Mouse (Mus musculus): ENCODE data around the gene Arhgap23. TPM values are rescaled to one million over a fixed set of nuclear protein-coding genes. Genes with fewer than 3 reads are reported as not detected.

Gene Arhgap23
- total and polyA plus RNA-seq, 3 experiments, result 1.2 to 5.6 (median 4.2) TPM

- no peak for TF ChIP-seq CHD1 (IDR thresholded peaks at IDR 0.05; ENCODE audit: low read depth, low read length)
- TF ChIP-seq ZC3H11A (IDR thresholded peaks at IDR 0.05; ENCODE audit: low read depth, low read length), result no peak
- no peak for TF ChIP-seq USF2 (conservative IDR thresholded peaks at IDR 0.05; ENCODE audit: low read depth, low read length)
- no peak for TF ChIP-seq USF1 (IDR thresholded peaks at IDR 0.05; ENCODE audit: low read depth, low read length)
- no peak for TF ChIP-seq CTCF (conservative IDR thresholded peaks at IDR 0.05 in 1 of 2, IDR thresholded peaks at IDR 0.05 in 1 of 2; ENCODE audit: low read depth in 2 of 2, low read length in 2 of 2)
- TF ChIP-seq GABPA (IDR thresholded peaks at IDR 0.05; ENCODE audit: insufficient replicate concordance, low read depth, low read length), result no peak
- no peak; the same call in 1 of the 2 replicates for TF ChIP-seq EP300 (IDR thresholded peaks at IDR 0.05; ENCODE audit: low read length)
- TF ChIP-seq ZKSCAN1 (IDR thresholded peaks at IDR 0.05; ENCODE audit: borderline replicate concordance, low read depth, low read length), result no peak
- no peak for TF ChIP-seq MAX (IDR thresholded peaks at IDR 0.05; ENCODE audit: low read length)
- no peak for TF ChIP-seq JUND (conservative IDR thresholded peaks at IDR 0.05; ENCODE audit: low read depth, low read length)
- 0 out of 2 replicates have a peak, but pooled peaks have one; percentile 10 for TF ChIP-seq MAZ (IDR thresholded peaks at IDR 0.05; ENCODE audit: low read depth, low read length)
- TF ChIP-seq TBP (conservative IDR thresholded peaks at IDR 0.05; ENCODE audit: low read depth, low read length), result 0 out of 2 replicates have a peak, but pooled peaks have one; percentile 68
- TF ChIP-seq ETS1 (conservative IDR thresholded peaks at IDR 0.05; ENCODE audit: low read depth, low read length), result peak; percentile 36
Measured at GRCm38 (mm10) chr11:97427794-97428725, 12.7 kb downstream of the Arhgap23 start (continued).

- H3K4me3 ChIP-seq (replicated peaks in 1 of 3; ENCODE audit: low read depth in 2 of 3, low read length in 2 of 3, poor library complexity in 1 of 3), result peak overlapping the region; percentile 20 to 46 (median 32)
- H3K9me3 ChIP-seq (replicated peaks; ENCODE audit: low read length), result no peaks in the 10 kb centered on the region
- H3K27me3 ChIP-seq (replicated peaks), result no peaks in the 10 kb centered on the region
- H3K9ac ChIP-seq (ENCODE audit: insufficient read depth, low read depth), result peak overlapping the region; percentile 2; the same call in 1 of the 2 replicates
- in situ Hi-C loops (cut with MboI; ENCODE audit: low pct_ligation_motif_present, low pct_unique_long_range_greater_than_20kb, low sequenced_read_pairs) (no loop called here), dilution Hi-C loops (cut with MboI; ENCODE audit: extremely low pct_ligation_motif_present, extremely low pct_unique_long_range_greater_than_20kb, low sequenced_read_pairs) (no loop called here)
- no peak for DNase-seq (ENCODE audit: extremely low read depth)
- peaks cover 0 to 1% of the 10 kb centered on the region in 2 experiments for H3K36me3 ChIP-seq (replicated peaks in 1 of 2; ENCODE audit: control insufficient read depth in 1 of 2, insufficient read depth in 1 of 2, low read length in 1 of 2)
- H3K79me2 ChIP-seq (replicated peaks; ENCODE audit: control insufficient read depth, extremely low read depth, insufficient read depth, poor library complexity, severe bottlenecking), result no peaks in the 10 kb centered on the region
- peak overlapping the region; percentile 57 for H3K27ac ChIP-seq (ENCODE audit: insufficient read depth, low read depth)
- peaks cover 19 to 61% of the 10 kb centered on the region in 2 experiments; a peak in 3 of 4 replicates for H3K4me1 ChIP-seq (ENCODE audit: control insufficient read depth in 1 of 2, insufficient read depth in 2 of 2)
- H3K4me2 ChIP-seq (ENCODE audit: insufficient read depth, low read depth, poor library complexity, severe bottlenecking), result peak overlapping the region; percentile 57
- TF ChIP-seq PAX5 (IDR thresholded peaks at IDR 0.05; ENCODE audit: low read length) (no peak), ZNF384 (IDR thresholded peaks at IDR 0.05; ENCODE audit: low read depth, low read length) (peak; percentile 64; the same call in 1 of the 2 replicates)
Measured at GRCm38 (mm10) chr11:97428726-97429077, 13.4 kb downstream of the Arhgap23 start.

- H3K36me3 ChIP-seq (replicated peaks in 1 of 2; ENCODE audit: control insufficient read depth in 1 of 2, insufficient read depth in 1 of 2, low read length in 1 of 2), result peaks cover 0 to 1% of the 10 kb centered on the region in 2 experiments
- H3K9ac ChIP-seq (ENCODE audit: insufficient read depth, low read depth), result no peak overlapping the region
- TF ChIP-seq SIN3A (IDR thresholded peaks at IDR 0.05; ENCODE audit: low read length), result no peak
- TF ChIP-seq RCOR1 (conservative IDR thresholded peaks at IDR 0.05; ENCODE audit: low read depth, low read length), result no peak
- TF ChIP-seq MAFK (IDR thresholded peaks at IDR 0.05; ENCODE audit: insufficient replicate concordance, low read length), result no peak
- TF ChIP-seq CHD2 (IDR thresholded peaks at IDR 0.05; ENCODE audit: low read length), result no peak
- TF ChIP-seq MXI1 (IDR thresholded peaks at IDR 0.05; ENCODE audit: low read depth, low read length), result no peak
- TF ChIP-seq GABPA (IDR thresholded peaks at IDR 0.05; ENCODE audit: insufficient replicate concordance, low read depth, low read length), result no peak
- no peak for TF ChIP-seq E2F4 (IDR thresholded peaks at IDR 0.05; ENCODE audit: insufficient replicate concordance, low read depth, low read length)
- no peak for TF ChIP-seq ZMIZ1 (IDR thresholded peaks at IDR 0.05; ENCODE audit: low read depth, low read length)
- TF ChIP-seq POLR2AphosphoS2 (IDR thresholded peaks at IDR 0.05; ENCODE audit: low read depth, low read length), result no peak
- no peak for TF ChIP-seq EP300 (IDR thresholded peaks at IDR 0.05; ENCODE audit: low read length)
- TF ChIP-seq ZNF384 (IDR thresholded peaks at IDR 0.05; ENCODE audit: low read depth, low read length), result no peak
- TF ChIP-seq JUN (IDR thresholded peaks at IDR 0.05; ENCODE audit: insufficient read depth, low read depth, low read length), result no peak
- TF ChIP-seq CHD1 (IDR thresholded peaks at IDR 0.05; ENCODE audit: low read depth, low read length), result no peak
- no peak for TF ChIP-seq ZKSCAN1 (IDR thresholded peaks at IDR 0.05; ENCODE audit: borderline replicate concordance, low read depth, low read length)
- no peaks in the 10 kb centered on the region for H3K27me3 ChIP-seq (replicated peaks)
- no peak overlapping the region for H3K4me3 ChIP-seq (replicated peaks in 1 of 3; ENCODE audit: low read depth in 2 of 3, low read length in 2 of 3, poor library complexity in 1 of 3)
- in situ Hi-C loops (cut with MboI; ENCODE audit: low pct_ligation_motif_present, low pct_unique_long_range_greater_than_20kb, low sequenced_read_pairs), result no loop called here
- H3K4me2 ChIP-seq (ENCODE audit: insufficient read depth, low read depth, poor library complexity, severe bottlenecking), result no peak overlapping the region
- H3K27ac ChIP-seq (ENCODE audit: insufficient read depth, low read depth), result no peak overlapping the region
- no peak for DNase-seq (ENCODE audit: extremely low read depth)
- H3K4me1 ChIP-seq (ENCODE audit: control insufficient read depth in 1 of 2, insufficient read depth in 2 of 2), result peaks cover 15 to 56% of the 10 kb centered on the region in 2 experiments; a peak in 3 of 4 replicates
- H3K9me3 ChIP-seq (replicated peaks; ENCODE audit: low read length), result no peaks in the 10 kb centered on the region
- dilution Hi-C loops (cut with MboI; ENCODE audit: extremely low pct_ligation_motif_present, extremely low pct_unique_long_range_greater_than_20kb, low sequenced_read_pairs), result no loop called here
- no peaks in the 10 kb centered on the region for H3K79me2 ChIP-seq (replicated peaks; ENCODE audit: control insufficient read depth, extremely low read depth, insufficient read depth, poor library complexity, severe bottlenecking)
Measured at GRCm38 (mm10) chr11:97429615-97430014, 14.3 kb downstream of the Arhgap23 start.
